Mouse (Mus musculus): ENCODE measurements around the gene Cdca5.
"Not testable (repeated sequence)": the region's sequence is repeated elsewhere in the genome, so short reads cannot be mapped to it uniquely, and the experiment has no call there.

Gene Cdca5

DNA sequence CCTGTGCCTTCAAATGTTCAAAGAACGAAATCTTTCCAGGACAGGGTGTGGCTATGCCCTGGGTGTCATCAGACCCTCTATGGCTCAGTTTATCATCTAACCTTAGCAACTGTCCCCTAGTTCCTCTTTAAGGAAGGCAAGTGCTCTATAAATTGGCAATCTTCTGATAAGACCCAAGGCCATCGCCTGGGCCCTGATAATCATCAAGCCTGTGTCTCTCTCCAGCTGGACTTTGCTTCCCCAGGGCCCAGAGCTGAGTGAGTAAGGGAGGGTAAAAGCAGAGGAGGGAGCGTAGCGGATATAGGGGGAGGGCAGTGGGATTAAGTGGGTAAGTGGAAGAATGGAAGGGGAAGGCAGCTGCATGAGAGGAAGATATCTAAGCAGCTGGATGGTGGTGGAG lies 19.7 kb downstream of the Cdca5 start:
- no peak for DNase-seq (ENCODE audit: low read depth, low spot score)

DNA sequence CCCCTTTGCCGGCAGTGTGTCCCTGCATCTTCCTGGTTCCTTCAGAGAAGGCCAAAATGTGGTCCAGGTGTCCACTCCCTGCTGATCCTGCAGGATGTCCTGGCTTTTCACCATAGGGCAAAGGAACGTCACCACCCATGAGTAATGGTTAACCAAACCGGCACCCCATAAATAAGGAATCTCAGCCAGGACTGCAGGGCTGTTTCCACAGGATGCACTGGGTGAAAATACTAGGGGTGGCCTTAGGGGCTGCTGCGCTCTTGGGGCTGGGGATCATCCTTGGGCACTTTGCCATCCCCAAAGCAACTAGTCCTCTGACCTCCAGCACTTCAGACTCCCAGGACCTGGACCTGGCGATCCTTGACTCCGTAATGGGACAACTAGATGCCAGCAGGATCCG lies 20.8 kb downstream of the Cdca5 start, which contains the start of gene Naaladl1:
Gene Naaladl1 (plus strand): TSS at position 197 of the 400 bp plus-strand sequence.
- DNase-seq (ENCODE audit: low read depth, low spot score), result no peak

DNA sequence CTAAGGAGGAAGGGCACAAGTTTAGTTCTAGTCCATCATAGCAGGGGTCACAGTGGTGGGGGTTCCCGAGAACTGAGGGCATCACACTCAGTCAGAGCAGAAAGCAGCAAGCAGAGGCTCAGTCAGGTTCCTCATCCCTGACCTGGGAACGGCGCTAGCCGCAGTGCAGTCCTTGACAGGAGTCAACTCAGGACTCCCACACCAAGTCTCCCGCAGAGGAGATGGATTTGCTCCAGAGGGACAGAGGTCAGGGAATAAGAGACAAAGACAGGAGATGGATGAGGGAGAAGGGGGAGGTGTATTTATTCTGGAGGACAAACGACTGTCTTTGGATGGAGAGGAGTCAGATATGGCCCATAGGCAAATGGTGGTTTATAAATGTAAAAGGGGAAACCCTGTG lies 28.3 kb downstream of the Cdca5 start:
- DNase-seq (ENCODE audit: low read depth, low spot score), result no peak

DNA sequence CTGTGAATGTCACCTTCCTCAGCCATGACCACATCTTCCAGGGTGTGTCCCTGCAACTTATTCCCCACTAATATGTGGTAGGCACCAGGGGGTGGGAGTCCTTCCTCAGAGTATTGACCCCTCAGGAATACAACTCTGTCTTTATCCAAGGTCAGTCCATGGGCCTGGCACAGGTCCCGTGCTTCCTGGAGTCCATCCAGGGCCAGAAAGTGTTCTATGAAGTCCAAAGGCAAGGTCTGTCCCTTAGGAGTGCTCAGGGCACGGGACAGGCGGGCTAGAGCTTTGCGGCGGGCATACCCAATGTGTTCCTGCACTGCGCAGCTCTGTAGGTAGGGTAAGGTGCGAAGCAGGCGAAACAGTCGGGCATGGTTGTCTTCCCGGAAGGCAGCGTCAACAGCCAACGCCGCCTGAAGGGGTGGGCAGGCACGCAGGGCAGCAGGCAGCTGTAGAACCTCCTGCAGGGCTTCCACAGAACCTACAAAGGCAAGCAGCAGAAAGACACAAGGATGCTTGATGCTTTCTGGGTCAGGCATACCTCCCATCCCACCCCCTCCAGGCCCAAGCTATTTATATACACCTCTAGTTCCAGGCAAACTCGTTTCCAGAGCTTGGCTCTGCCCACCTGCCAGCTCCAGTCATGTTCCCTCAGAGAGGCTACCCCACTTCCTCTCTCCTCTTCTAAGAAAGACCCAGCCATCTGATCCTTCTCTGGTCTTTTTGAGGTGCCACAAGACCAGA lies 31.5 kb downstream of the Cdca5 start:
- DNase-seq (ENCODE audit: low read depth, low spot score), result no peak

DNA sequence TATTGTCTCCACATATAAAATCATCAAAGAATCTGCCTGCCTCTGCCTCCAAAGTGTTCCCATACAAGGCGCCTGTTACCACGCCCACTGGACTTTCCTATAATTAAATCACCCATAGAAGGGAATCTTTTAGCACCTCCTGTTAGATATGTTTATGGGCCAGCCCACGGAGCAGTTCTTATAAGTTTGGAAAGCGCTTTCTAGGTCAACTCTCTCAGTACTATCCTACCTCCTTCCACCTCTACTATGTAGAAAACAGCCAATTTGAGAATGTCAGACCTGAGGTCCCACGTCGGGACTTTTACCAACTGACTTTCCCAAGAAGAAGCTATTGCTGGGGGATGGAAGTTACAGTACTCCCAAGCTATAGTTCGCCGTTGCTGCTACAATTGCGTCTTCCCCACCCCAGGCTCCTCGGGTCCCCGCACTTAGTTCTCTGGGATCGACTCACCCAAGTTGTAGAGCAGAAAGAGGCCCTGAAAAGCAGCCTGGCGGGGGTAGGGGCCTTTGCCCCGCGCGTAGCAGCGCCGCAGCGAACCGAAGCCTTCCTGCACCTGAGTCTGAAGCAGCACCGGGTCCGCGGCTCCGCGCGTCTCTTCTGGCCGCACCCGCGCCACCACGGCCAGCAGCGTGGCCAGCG lies 32.7 kb downstream of the Cdca5 start:
- no peak for DNase-seq (ENCODE audit: low read depth, low spot score)

DNA sequence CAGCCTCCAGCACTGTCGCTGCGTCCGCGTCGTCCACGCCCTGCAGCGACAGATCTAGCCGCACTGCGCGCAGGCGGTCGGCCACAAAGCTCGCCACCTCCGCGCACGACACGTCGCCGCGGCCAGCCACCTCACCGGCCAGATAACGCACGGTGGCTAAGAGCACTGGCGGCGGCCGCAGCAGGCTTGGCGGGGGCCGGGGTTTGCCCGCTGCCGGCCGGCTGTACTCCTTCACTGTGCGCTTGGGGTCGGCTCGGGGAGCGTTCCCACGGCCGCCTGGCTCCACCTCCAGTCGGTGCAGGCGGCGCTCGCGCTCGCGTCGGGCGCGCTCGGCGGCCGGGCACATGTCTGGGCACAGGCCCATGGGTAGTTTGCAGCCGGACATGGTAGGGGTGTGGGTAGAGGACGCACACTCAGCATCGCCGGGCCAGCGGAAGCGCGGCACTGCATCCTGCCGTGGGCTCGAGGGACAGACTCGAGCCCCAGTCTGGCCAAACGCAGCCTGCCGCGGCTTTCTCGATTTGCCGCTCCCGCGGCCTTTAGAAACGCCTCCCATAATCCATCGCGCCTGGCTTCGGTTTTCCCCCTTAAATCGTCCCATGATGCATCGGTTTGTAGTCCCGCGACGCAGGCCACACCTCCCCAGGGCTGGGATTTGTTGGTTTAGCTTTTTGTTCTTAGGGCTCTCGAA lies 33.3 kb downstream of the Cdca5 start, which contains the start of gene Sac3d1:
Gene Sac3d1 (minus strand): TSS at position 665 of the 691 bp plus-strand sequence.
- DNase-seq (ENCODE audit: low read depth, low spot score), result peak; percentile 93

DNA sequence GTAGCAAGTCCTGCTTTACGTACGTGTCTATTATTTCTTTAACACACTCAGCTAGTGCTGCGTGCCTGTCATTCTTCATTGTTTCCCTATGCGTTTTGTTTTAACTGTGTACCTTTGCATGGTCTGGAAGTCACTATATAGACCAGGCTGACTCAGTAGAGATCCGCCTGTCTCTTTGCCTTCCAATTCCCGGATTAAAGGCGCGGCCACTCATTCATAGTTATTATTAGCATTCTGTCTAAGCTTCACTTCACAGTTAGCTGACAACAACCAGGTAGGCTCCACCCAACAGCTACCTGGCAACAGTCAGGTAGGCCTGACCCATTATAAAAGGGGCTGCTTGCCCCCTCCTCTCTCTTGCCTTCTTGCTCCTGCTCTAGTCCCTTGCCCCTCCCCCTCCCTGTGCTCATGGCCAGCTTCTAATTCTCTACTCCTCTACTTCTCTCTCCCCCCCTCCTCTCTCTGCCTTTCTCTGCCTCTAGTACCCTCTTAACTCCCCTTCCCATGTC lies 33.9 kb downstream of the Cdca5 start:
- no peak for DNase-seq (ENCODE audit: low read depth, low spot score)

DNA sequence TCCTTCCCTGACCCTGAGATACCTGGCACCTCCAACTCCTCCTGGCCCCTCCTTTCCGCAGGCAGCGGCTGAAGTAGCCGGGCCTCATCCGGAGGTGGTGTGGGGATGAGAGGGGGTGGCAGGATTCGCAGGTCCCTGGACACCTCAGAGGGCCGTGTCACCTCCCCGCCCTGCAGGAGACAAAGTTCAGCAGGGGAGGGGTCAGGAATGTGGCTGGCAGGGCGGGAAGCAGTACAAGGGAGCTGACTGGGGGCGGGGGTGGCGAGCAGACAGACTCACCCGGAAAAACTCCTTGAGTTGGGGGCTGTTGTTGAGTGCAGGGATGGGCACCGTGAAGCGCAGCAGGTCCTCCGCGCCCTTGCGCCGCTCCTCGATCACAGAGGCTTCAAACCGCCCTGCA lies 37.0 kb downstream of the Cdca5 start:
- no peak for DNase-seq (ENCODE audit: low read depth, low spot score)

DNA sequence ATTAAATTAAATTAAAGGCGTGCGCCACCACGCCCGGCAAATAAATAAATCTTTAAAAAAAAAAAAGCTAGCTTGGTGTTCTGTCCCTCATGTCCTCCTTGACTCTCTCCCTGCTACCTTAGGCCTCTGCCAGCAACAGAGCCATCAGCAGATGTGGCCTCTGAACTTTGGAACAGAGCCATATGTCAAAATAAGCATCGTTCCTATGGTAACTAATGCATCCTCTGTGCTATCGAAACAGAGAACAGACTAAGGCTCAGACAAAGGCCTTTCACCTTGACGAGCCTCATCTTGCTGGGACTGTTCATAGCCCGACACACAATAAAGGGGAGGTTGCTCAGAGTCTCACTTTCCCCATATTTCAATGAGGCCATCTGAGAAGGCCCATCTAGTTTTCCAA lies 38.5 kb downstream of the Cdca5 start:
- no peak for DNase-seq (ENCODE audit: low read depth, low spot score)

DNA sequence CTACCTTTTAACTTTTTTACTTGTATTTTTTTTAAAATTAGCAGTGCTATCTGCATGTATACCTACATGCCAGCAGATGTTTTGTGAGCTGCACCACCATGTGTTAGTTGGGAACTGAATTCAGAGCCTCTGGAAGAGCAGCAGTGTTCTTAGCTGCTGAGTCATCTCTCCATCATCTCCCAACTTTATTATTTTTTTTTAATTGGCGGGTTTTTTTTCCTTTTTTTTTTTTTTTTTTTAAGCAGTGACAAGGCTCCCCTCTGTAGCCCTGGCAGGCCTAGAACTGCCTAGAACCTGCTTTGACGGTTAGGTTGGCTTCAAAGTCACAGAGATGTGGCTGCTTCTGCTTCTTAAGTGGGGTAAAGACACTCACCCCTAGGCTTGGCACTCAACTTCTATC lies 40.1 kb downstream of the Cdca5 start:
- DNase-seq (ENCODE audit: low read depth, low spot score), result no peak

DNA sequence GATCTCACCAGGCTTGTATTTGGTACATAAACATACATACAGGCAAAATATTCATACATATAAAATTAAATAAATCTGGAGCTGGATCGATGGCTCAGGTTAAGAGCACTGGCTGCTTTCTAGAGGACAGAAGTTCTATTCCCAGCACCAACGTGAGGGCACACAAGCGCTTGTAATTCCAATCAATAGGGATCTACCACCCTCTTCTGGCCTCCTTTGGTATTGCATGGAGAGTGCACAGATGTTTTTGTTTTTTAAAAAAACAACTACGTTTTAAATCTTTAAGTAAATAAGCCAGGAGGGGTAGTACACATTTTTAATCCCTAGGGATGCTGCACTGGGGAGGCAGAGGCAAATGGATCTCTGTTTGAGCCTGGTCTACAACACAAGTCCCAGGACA lies 41.5 kb downstream of the Cdca5 start:
- peak; percentile 81 for DNase-seq (ENCODE audit: low read depth, low spot score)

DNA sequence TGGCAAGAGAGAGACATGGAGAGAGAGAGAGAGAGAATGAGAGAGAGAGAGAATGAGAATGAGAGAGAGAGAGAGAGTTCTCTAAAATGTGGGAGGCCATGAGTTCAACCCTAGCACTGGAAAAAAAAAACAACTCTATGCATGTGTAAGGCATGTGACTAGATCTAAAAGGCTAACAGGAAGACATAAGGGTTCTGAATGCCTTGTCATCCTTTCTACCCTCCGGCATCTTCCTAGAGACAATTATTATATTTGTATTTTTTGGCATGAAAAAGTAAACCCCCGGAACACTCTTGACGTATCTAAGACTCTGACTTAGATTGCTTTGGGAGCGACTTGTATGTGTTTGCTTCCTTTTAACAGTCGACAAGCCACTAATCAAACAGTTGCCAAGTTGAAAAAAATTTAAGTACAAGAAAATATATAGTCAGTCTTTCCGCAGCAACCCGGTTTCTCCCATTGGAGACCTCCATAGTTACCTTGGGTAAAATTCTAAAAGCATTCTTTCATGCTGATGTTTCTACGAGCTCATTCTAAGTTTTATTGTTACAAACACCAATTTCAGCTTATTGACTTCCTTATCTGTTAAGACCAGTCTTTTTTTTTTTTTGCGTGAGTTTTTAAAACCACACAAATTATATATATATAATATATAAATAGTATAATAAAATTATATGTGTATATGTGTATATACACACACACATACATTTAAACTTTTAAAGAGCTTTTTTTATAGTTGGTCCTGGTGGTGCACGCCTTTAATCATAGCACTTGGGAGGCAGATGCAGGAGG lies 42.2 kb downstream of the Cdca5 start:
- no peak for DNase-seq (ENCODE audit: low read depth, low spot score)

DNA sequence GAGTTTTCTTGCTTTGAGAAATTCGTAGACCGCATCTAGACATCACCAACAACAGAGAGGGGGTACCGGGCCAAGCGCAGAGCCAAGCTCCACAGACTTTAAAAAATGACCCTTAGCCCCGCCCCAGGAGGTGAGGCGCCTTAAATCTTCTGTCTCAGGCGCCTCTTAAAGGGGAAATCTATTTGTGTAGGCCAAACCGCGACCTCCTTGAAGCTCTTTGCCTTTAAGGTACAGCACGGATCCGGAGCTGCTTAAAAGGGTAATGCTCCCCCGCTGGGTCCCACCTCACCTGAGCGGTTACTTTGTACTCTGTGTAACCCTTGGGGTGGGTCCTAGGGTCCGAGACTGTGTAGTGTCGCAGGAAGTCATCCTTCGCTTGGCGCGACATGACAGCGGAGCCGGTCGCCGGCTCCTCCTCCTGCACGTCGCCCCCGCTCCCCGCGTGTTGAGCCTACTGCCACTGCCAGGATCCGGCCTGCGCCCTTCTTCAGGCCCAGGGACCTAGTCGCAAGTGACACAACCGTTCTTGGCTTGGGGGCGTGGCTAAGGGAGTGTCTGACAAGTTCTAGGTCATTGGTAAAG lies 43.1 kb downstream of the Cdca5 start, which contains the start of gene Snx15:
Gene Snx15 (minus strand): TSS at position 545 of the 582 bp plus-strand sequence.
- peak; percentile 98 for DNase-seq (ENCODE audit: low read depth, low spot score)

DNA sequence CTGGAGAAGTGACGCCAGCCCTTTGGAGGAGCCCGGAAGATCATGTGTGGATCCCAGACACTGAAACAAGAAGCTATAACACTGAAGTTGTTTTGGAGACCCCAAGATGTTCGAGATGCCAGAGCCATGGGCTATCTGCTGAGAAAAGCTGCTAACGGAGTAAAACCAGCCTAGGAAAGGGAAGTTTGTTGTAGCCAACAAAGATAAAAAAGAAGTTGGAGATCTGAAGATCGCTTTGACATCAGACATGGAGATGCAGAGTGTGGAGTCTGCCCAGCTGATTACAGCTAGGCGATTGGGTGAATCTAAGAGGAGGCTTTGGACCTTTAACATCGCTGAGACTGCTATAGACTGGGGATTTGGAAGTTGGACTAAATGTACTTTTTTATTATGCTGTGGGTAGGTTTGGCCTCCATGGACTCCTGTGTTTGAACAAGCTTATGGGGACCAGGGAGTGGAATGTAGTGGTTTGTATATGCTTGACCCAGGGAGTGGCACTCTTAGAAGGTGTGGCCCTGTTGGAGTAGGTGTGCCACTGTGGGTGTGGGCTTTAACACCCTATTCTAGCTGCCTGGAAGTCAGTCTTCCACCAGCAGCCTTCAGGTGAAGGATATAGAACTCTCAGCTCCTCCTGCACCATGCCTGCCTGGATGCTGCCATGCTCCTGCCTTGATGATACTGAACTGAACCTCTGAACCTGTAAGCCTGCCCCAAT lies 45.8 kb downstream of the Cdca5 start:
- not testable (repeated sequence) for DNase-seq (ENCODE audit: low read depth, low spot score)

DNA sequence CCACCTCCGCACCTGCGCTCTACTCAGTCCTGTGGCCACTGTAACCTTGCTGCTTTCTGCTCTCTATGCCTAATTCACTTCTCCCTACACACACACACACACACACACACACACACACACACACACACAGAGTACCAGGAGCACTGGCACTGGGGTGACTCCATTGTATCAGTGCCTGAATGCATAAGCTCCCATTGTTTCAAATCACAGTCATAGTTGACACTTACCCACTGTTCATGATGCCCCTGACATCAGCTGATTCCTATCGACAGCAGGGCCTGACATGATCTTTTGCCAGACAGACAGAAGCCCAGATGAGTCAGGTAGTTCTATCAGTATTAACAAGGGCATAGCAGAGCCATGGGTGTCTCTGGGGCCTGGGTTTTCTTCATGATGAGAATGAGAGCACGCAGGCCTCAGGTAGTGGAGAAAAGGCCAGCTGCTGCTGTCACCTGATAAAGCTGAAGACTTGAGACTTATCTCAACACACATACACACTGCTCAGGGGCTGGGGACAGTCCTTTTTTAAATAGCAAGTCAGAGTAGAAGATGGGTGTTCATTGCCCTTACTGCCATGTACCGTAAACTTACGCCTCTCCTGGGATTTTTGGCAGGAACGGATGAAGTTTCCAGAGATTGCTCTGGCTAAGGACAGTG lies 47.5 kb downstream of the Cdca5 start:
- no peak for DNase-seq (ENCODE audit: low read depth, low spot score)

DNA sequence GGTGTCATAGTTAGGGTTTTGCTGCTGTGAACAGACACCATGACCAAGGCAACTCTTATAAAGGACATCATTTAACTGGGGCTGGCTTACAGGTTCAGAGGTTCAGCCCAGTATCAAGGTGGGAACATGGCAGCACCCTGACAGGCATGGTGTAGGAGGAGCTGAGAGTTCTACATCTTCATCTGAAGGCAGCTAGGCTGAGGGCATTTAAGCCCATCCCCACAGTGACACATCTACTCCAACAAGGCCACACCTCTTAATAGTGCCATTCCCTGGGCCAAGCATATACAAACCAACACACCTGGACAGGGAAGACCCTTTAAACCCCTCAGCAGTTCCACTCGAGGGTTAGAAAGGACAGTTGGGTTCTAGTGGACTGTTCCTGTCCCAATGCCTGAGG lies 48.4 kb downstream of the Cdca5 start:
- not testable (repeated sequence) for DNase-seq (ENCODE audit: low read depth, low spot score)

DNA sequence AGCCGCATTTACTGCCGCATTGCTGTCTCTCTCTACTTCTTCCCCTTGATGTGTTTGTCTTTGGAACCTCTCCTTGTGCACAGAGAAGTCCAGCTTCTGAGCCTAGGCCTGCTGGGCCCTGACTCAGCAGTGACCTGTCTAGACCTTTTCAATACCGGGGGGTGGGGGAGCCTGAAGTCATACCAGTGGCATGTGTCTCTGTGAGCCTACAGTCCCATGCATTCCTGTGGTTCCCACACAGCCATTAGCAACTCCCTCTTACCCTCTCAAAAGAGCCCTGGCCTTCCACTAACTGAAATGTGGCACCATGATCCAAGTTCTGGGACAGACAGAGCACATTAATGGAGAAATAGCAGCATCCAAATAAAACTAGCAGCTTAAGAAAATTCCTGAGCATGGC lies 51.6 kb downstream of the Cdca5 start:
- no peak for DNase-seq (ENCODE audit: low read depth, low spot score)

DNA sequence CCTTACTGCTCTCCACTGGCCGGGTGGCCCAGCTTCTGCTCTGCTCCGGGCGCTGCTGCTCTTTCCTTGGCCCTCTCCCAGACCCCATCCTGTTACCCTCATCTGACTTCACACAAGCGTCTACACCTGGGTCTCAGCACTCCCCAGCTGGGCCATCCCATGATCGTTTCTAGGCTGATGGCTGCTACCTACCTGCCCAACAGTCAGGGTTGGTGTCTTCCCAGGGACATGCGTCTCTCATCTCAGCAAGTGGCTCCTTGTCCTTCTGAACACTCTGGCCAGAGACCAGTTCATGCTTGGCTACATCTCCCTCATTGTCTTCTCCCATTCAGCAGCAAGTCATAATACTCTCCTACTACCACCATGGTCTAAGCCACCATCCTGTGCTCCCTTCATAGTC lies 54.9 kb downstream of the Cdca5 start:
- DNase-seq (ENCODE audit: low read depth, low spot score), result no peak

DNA sequence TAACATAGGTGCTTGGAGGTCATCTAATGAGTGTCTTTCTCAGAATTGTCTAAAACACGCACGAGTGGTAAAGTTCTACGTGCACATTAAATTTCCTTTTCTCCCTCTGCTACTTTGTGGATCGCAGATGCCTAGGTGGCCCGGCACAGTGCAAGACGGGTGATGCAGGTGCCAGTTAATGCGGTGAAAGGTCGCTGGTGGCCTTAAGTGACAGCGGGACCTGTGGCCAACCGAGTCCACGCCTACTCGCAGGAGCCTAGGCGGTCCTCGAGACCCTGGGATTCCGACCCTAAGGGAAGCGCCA lies 55.5 kb downstream of the Cdca5 start:
- no peak for DNase-seq (ENCODE audit: low read depth, low spot score)

Measured in CD4-positive helper T cell, adult 2 months (primary cell).